Mouse (Mus musculus) granulocyte monocyte progenitor cell, adult 5-6 weeks (primary cell): ENCODE measurements at regions not wholly inside any gene's neighbourhood (a gene's known extent, or its start where the extent isn't known, plus 50 kb on each side); places are given as distances from the start of the nearest gene placed in this dataset.
"Not testable (repeated sequence)": the region's sequence is repeated elsewhere in the genome, so short reads cannot be mapped to it uniquely, and the experiment has no call there.

Experiments
- ATAC-seq: replicated peaks from 2 replicates; pipeline ENCODE4 v1.8.0; 2016; ENCODE audit warnings: mild to moderate bottlenecking, moderate TSS enrichment, inconsistent platforms; ENCODE audit not compliant: poor library complexity, severe bottlenecking

DNA sequence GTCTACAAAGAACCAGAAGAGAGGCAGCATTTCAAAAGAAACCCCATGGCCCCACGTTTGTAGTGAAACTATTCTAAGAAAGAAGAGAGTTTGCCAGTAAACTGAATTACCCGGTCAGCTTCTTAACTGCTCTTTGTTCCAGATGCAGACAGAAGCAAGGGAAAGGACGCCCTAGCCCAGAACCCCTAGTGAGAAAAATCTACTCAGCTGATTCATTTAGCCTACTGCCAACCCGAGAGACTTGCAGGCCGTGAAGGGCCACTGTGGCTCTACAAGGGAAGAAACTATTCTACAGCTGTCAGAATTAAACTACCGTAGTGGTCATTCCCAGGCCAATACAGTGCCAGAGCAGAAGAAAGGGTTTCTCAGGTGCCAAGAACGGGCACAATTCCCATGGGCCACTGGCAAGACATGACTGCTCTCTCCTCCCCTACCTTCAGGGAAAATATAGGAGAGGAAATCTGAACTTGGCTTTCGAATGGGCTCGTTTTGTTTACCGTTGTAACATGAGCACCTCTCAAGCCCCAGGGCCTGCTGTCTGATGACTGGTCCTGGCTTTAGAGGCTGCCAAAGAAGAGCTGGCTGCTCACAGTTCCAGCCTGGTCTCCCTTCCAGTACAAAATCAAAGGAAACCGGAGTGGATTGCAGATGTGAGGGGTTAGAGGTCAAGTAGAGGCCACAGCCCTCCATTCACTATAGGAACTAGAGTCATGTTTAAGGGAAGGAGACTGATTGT lies 111.7 kb upstream of the Dlg1 start:
- ATAC-seq, result no peak

DNA sequence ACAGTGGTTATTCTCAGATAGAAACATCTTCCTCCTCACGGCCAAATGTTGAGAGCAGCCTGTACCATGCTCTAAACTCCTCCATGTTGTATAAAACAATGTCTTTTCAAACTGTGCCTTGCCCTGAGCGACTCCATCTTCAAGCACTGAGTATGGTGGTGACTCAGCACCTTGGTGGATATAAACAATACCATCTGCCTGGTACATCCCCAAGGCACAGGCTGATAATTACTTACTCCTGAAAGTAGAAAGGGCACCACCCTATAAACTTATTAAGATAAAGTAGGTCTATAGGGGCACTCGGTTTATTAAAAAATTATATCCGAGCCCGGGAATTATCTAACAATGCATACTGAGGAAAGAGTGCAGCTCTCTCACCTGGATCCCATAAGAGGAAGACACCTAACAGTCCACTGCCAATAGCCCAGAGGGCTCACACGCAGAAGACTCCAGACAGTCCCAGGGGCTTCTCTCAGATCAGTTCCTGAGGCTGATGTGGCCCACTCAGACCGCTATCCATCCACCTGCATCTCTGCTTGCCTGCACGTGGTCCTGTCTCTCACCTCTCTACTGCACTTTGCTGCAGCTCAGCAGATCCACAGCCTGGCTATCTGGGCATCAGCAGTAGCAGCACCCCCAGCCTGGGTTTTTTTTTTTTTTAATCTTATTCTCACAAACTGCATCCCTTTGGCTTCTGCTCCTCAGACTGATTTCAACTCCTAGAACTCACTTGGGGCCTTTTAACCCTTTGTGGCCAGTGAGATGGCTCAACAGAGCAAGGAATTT lies 109.7 kb upstream of the Dlg1 start:
- ATAC-seq, result no peak

DNA sequence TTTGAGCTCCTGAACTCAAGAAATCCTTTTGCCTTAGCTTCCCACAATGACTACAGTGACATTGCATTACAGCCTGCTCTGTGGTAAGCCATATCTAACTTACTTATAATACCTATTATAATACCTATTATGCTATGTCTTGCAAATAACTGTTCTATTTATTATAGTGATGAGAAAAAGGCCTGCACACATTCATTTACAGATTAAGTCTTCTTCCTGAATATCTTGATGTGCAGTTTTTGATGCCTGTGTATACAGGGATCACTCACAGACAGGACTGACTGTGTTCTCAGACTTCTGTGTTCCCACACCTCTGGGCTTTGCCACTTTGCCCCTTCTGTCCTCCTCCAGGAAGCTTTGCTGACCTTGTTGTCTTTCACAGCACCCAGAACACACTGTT lies 102.8 kb upstream of the Dlg1 start:
- no peak for ATAC-seq

DNA sequence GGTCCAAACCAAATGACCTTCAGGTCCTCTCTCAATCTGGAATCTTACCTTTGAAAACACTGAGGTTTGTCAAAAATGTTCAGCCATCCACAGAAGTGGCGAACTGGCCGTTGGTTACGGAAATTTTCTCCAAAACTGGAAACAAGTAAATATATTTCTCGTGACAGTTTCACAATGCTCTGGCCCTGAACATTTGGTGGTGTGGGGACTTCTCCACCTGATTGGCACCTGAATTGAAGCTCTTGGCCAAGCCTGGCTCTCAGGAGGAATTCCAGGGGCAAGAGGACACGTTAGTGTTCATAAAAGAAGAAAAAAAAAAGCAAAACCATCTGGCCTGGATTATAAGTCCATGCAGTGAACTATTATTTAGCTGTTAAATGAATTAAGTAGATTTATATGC lies 98.3 kb upstream of the Dlg1 start:
- no peak for ATAC-seq

GRCm38 (mm10) chr16:31568316-31568715 lies 94.9 kb upstream of the Dlg1 start:
- ATAC-seq, result no peak

GRCm38 (mm10) chr16:31569871-31570270 lies 93.4 kb upstream of the Dlg1 start:
- no peak for ATAC-seq

GRCm38 (mm10) chr16:31570311-31571139 lies 92.7 kb upstream of the Dlg1 start:
- ATAC-seq, result peak; percentile 71

- ATAC-seq, result not testable (repeated sequence)
These were observed 89.4 kb upstream of the Dlg1 start for GRCm38 (mm10) chr16:31573833-31574232.

GRCm38 (mm10) chr16:31575646-31576045 lies 87.6 kb upstream of the Dlg1 start:
- not testable (repeated sequence) for ATAC-seq

GRCm38 (mm10) chr16:31576422-31576821 lies 86.8 kb upstream of the Dlg1 start:
- ATAC-seq, result no peak

- ATAC-seq, result no peak
These were observed 85.9 kb upstream of the Dlg1 start for GRCm38 (mm10) chr16:31577347-31577746.

GRCm38 (mm10) chr16:31579318-31579717 lies 83.9 kb upstream of the Dlg1 start:
- no peak for ATAC-seq

- no peak for ATAC-seq
These were observed 82.5 kb upstream of the Dlg1 start for GRCm38 (mm10) chr16:31580779-31581178.

- ATAC-seq, result no peak
These were observed 80.4 kb upstream of the Dlg1 start for GRCm38 (mm10) chr16:31582885-31583284.

GRCm38 (mm10) chr16:31583627-31584026 lies 79.6 kb upstream of the Dlg1 start:
- no peak for ATAC-seq

- ATAC-seq, result no peak
These were observed 78.9 kb upstream of the Dlg1 start for GRCm38 (mm10) chr16:31584216-31584823.

- no peak for ATAC-seq
These were observed 76.2 kb upstream of the Dlg1 start for GRCm38 (mm10) chr16:31587036-31587435.

DNA sequence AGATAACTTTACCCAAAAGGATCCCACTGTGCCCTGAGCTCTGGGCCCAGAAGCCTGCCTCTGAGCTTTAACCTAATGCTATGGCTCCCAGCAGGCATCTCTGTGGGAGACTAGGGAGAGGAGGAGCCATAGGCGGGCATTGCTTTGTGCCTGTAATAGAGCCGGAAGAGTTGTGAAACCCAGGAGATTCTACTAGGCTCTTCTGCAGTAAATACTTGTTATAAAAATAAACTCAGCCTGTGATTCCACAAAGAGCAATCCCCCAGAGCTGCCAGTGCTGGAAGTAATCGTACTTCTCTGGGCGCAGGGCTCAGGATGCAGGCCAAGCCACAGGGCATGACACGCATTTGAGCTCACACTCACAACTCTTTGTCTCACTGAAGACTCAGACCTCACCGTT lies 73.7 kb upstream of the Dlg1 start:
- ATAC-seq, result no peak

GRCm38 (mm10) chr16:31591565-31591964 lies 71.7 kb upstream of the Dlg1 start:
- ATAC-seq, result no peak
